ENCODE assay signal across 17 mouse cellular contexts in the genomic region with DNA sequence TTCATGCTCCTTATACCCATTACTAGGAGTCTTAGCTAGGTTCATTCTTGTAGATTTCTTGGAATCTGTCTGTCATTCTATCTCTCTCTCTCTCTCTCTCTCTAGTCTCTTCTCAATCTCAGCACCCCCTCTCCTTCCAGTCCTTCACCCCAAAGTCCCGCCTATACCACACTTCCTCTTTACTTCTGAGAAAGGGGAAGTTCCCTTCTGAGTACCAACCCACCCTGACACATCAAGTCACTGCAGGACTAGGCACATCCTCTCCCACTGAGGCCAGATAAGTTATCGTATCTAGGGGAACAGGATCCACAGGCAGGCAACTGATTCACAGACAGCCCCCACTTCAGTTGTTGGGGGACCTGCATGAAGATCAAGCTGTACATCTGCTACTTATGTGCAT.
A peak's percentile ranks its signal among the peaks of the same experiment; 100 is the strongest.
DNase-seq lines count a peak whose midpoint lies in the region; ATAC-seq and TF ChIP-seq lines count a peak whose summit lies in the region.
"Had no signal": no experiment of that assay in that cellular context is flagged by ENCODE, and none has a peak within 500 bp of the region (broad histone marks: within the 10 kb centered on the region; RNA-seq: fewer than 3 reads in every experiment).

No protein-coding gene starts in this region.

- peaks cover 33% of the 10 kb centered on the region for H3K4me1 ChIP-seq in G1E (ENCODE audit: insufficient read depth, low read depth, low read length)
- H3K4me1 ChIP-seq in hindbrain, embryonic 10.5 days (replicated peaks): no peaks in the 10 kb centered on the region
- H3K4me1 ChIP-seq: embryonic facial prominence, embryonic 13.5 days; kidney, embryonic 15.5 days; midbrain, embryonic 13.5 days; neural tube, embryonic 12.5 days had no signal

- TF ChIP-seq CTCF in G1E (IDR thresholded peaks at IDR 0.05; ENCODE audit: low read depth, low read length): no peak

- peak; percentile 30 for DNase-seq in 416B (ENCODE audit: low read depth)
- DNase-seq in G1E (ENCODE audit: low spot score): peak; percentile 9
- peak; percentile 5 for DNase-seq in liver
- DNase-seq in adrenal gland, adult 18-20 months (ENCODE audit: low spot score in 2 of 2): no peak
- DNase-seq in hindbrain, embryonic 10.5 days (ENCODE audit: low spot score): no peak
- no peak for DNase-seq in T-cell, adult 2 months (ENCODE audit: low spot score)
- DNase-seq: adrenal gland, adult 8-10 months; cerebellum, postnatal 25 days; heart, postnatal 14 days; retina, postnatal 1 day; spleen, adult 18-20 months had no signal

- 86% methylated on average over 2 of the region's 2 CpGs for WGBS in hindbrain, embryonic 10.5 days

- H3K36me3 ChIP-seq in G1E (replicated peaks): no peaks in the 10 kb centered on the region
- no peaks in the 10 kb centered on the region for H3K36me3 ChIP-seq in hindbrain, embryonic 10.5 days
- H3K36me3 ChIP-seq: embryonic facial prominence, embryonic 13.5 days; kidney, embryonic 15.5 days; midbrain, embryonic 13.5 days; neural tube, embryonic 12.5 days had no signal

- no peaks in the 10 kb centered on the region for H3K9me3 ChIP-seq in G1E (replicated peaks)
- no peaks in the 10 kb centered on the region for H3K9me3 ChIP-seq in hindbrain, embryonic 10.5 days
- H3K9me3 ChIP-seq: embryonic facial prominence, embryonic 13.5 days; kidney, embryonic 15.5 days; midbrain, embryonic 13.5 days; neural tube, embryonic 12.5 days had no signal

- no peak overlapping the region for H3K4me3 ChIP-seq in G1E (ENCODE audit: low read depth, low read length)
- H3K4me3 ChIP-seq in hindbrain, embryonic 10.5 days: no peak overlapping the region
- H3K4me3 ChIP-seq: embryonic facial prominence, embryonic 13.5 days; kidney, embryonic 15.5 days; midbrain, embryonic 13.5 days; neural tube, embryonic 12.5 days had no signal

- H3K27ac ChIP-seq in hindbrain, embryonic 10.5 days: no peak overlapping the region
- H3K27ac ChIP-seq: embryonic facial prominence, embryonic 13.5 days; kidney, embryonic 15.5 days; midbrain, embryonic 13.5 days; neural tube, embryonic 12.5 days had no signal

- H3K27me3 ChIP-seq in G1E (ENCODE audit: insufficient read depth, low read length): no peaks in the 10 kb centered on the region
- no peaks in the 10 kb centered on the region for H3K27me3 ChIP-seq in hindbrain, embryonic 10.5 days (ENCODE audit: insufficient read depth, poor library complexity, severe bottlenecking)
- H3K27me3 ChIP-seq: CH12.LX; embryonic facial prominence, embryonic 13.5 days; kidney, embryonic 15.5 days; midbrain, embryonic 13.5 days; neural tube, embryonic 12.5 days had no signal

- peak; percentile 91 for ATAC-seq in G1E (ENCODE audit: extremely low read depth, insufficient number of reproducible peaks, low FRiP score, poor library complexity, severe bottlenecking)
- peak; percentile 95 for ATAC-seq in megakaryocyte, adult 5-6 weeks (ENCODE audit: poor library complexity, severe bottlenecking)
- ATAC-seq: midbrain, embryonic 13.5 days had no signal

Comparison
In these comparisons a context has a peak if more than half of its experiments do, and no peak if none do; other contexts are left out.
1. DNase-seq: peak in 416B (single experiment), G1E (single experiment) and liver (single experiment); none in adrenal gland, adult 18-20 months (0 of 2), hindbrain, embryonic 10.5 days (single experiment) and T-cell, adult 2 months (single experiment).